Mouse (Mus musculus): ENCODE data around the gene Ctnnd2.
"Not testable (repeated sequence)": the region's sequence is repeated elsewhere in the genome, so short reads cannot be mapped to it uniquely, and the experiment has no call there.

Ctnnd2 gene

DNA sequence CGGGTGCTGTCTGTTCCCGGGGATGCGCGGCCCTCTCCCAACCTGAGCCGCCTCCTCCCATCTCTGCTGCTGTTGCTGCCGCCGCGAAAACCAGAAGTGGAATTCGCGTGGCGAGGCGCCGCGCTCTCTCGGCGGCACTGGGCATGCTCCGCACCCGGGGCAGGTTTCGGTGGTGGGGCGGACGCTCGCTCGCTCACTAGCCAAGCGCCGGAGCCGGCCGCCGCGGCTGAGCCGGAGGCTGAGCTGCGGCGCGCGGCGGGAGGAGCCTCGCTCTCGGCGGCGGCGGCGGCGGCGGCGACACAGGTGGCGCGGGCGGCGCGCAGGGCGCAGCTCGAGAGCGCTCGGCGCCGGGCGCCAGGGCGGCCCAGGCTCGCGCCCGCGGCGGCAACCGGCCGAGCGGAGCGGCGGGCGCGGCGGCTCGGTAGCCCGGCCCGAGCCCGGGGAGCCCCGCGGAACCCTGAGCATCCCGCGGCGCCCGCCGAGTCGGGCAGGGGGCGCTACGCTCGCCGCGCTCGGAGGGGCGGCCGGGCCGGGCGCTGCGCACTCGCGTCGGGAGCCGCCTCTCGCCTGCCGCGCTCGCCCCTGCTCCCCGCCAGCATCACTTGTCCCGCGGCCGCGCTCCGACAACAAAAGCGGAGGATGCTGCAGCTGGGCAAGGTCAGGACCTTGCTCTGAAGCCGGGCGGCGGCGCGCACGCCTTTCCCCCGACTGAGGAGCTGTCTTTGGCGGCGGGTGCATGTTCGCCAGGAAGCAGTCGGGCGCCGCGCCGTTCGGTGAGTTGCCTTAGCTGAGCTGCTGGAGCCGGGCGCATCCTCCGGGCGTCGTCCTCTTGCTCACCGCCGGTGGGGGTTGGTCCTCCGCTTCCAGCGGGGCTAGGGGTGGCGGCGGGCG is at the start of gene Ctnnd2:
Ctnnd2 (plus strand) TSS at position 203 of the 891 bp plus-strand sequence.
- in situ Hi-C loops (cut with MboI, MseI), result no loop called here

DNA sequence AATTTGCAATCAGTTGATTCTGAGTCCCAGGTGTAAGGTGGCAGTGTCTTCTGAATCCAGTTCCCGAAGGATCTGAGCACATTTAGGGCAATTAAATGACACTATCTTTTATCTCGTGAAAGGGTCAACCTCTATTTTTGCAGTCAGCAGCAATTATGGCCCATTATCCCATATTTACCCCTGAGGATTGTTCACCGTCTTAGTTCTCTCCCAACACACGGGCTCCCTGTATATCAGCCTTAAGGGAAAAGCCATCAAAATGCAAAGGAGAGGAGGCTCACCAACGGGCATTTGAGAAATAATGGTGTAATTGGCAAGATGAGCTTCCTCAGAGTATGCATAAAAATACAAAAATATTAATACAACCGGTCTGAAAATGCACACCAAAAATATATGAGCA is 41.7 kb upstream of the Ctnnd2 start:
- in situ Hi-C loops (cut with MboI, MseI), result no loop called here

DNA sequence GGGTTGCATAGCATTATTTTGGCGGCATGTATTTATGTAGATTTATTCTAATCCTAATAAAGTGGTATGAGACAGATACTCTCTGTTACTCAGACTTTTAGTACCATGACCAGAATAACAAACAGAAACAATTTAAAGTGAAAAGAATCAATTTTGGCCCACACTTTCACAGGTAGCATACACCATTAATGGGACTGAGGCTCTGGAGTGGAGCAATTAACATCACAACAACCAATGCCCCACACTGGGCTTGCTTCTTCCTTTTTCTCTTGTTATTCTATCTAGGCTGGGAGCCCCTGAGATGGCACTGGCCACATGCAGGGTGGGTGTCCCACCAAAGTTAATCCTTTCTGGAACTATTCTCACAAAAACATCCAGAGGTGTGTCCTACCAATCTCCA is 32.8 kb upstream of the Ctnnd2 start:
- in situ Hi-C loops (cut with MboI, MseI), result not testable (repeated sequence)

DNA sequence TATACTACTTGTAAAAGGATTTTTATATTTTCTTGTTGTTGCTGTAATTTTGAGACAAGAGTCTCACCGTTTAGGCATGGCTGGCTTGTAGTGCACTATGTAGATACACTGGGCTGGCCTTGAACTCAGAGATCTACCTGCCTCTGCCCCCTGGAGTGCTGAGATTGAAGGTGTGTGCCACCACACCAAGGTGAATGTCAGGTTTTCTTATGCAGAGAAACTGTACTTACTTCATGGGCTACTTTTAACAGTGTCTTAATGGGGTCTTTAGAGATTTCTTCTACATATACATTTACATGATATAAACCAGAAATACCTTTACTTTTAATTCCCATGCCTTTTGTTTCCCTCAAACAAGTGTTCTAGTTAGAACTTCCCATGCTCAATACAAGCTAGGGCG is 27.0 kb upstream of the Ctnnd2 start:
- in situ Hi-C loops (cut with MboI, MseI), result no loop called here

DNA sequence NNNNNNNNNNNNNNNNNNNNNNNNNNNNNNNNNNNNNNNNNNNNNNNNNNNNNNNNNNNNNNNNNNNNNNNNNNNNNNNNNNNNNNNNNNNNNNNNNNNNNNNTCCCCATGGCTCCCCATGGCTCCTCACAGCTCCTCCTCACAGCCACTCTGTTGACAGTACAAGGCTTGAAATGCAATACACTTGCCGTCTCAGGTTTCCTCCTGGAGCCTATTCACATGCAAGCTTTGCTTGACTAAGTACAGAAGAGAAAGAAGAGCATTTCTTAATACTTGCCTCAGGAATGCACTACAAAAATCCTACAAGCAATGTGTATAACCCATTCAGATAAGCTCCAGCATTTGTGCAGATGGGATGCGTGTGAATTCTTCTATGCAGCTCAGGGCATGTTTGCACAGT is 20.2 kb upstream of the Ctnnd2 start:
- in situ Hi-C loops (cut with MboI, MseI), result no loop called here

DNA sequence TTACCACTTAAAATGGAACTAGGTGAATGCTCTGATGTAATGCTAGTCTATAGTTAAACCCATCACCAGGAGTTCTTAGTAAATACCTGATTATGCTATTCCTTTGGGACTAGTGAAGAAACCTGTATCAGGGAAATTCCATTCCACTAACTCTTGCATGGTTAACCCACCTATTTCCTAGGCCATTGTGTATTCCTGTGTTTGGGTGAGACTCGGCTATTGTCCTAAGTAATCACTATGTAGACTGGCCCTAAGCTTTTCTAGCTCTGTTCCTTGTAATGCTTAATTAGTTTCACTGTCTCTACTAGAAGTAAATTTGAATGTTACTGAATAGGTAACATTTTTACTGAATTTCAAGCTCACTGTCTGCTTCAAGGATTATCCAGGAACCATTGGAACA is 14.4 kb upstream of the Ctnnd2 start:
- in situ Hi-C loops (cut with MboI, MseI), result no loop called here

DNA sequence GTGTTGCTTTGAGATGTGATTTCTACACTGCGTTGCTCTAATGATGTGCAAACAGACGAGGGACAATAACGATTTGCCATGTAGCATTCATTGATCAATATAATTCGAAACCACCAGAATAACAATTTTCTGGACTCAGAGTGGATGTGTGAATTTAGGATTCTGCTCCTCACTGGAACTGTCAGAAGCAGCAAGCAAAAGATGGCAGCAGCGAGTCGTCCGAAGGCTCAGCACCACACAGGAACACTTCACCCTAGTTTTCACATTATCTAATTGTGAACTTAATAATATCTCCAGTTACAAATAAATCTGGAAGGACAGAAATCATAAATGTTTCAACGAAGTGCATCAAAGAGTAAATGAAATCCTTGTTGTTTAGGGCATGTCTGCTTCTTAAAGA is 2.4 kb upstream of the Ctnnd2 start:
- in situ Hi-C loops (cut with MboI, MseI), result no loop called here

DNA sequence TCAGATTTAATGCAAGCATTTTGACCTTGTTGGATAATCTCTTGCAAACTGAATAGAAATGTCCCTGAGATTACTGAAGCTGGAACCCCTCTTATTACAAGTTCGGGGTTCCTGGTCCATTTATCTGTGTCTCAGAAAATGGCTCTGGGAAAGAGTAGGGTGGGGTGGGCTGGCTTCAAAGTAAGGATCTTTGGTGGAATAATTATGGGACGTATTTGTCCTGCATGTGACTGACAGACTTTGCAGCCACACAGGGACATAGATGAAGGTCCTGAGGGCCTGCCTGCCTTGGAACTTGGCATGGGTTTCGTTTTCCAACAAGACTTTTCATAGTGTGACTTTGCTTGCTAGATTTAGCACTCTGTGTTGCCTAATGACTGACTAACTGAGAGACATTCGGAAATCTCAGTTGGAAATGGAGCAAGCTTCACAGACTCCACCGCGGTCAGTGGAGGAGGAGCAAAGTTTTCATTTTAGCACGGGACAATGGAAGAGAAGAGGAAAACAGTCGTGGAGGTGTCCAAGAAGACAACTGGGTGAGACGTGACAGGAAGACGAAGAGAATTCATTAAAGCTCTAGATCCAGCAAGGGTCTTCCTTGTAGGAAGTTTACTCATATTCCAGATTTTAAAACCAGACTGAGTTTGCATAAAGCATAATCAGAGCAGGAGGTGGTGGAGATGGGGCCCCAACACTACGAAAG is 749 bp upstream of the Ctnnd2 start:
- in situ Hi-C loops (cut with MboI, MseI), result no loop called here

DNA sequence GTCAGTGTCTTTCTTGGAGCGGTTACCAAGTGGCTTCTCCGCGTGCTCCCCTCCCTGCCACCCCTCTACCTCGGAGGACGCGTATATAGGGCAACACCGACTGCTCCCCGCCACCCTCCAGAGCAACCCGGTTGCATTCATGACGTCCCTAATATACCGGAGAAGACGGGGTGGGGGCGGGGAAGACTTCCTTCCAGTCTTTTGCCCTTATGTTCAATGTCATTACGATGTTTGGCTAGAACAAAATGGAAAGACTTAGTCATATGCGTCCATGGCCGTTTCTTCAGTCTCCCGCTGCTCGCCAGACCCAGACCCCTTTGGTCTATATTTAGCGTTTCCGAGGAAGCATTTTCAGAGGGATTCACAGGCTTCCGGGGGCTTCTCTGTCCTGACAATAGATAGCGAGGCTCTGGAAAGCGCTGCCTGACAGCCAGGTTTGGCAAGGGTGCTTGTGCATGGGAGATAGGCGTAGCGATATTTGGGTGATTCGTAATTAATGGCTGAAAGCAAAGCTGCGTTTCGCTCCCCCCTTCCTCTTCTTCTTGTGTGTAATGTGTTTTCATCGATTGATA is 1.1 kb downstream of the Ctnnd2 start:
- in situ Hi-C loops (cut with MboI, MseI), result no loop called here

DNA sequence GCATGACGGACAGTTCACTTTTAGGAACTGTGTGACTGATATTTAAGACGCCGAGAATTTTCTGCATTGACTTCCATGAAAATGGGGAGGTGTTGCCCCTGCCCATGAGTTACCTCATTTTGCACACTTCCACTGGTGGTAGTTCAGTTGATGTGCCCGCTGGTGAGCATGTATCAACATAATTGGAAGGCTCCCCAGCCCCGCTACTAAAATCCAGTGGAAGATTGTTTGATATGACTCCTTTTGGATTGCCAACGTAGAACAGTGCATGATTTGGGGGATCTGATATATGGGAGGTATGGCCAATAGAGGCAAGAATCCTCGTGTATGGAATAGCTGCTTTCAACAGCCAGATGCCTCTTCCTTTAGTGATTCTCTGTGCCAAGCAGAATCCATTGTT is 1.9 kb downstream of the Ctnnd2 start:
- in situ Hi-C loops (cut with MboI, MseI), result no loop called here

DNA sequence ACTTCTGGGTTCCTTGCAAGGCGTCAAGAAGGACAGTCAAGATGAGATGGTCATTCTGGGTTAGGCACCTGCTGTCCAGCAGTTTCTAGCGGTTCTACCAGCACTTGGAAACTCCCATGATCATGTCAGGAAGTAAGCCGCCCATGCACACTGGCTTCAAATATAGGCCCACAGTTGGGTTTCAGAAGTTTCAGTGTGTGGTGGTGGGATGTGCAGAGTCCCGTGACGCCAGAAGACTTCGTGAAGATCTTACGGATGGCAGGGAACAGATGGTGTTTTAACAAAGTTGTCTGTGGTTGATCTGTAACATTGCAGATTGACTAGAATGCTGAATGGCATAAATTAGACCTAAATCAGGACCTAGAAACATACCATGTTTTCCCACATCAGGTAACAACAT is 11.6 kb downstream of the Ctnnd2 start:
- in situ Hi-C loops (cut with MboI, MseI), result no loop called here

DNA sequence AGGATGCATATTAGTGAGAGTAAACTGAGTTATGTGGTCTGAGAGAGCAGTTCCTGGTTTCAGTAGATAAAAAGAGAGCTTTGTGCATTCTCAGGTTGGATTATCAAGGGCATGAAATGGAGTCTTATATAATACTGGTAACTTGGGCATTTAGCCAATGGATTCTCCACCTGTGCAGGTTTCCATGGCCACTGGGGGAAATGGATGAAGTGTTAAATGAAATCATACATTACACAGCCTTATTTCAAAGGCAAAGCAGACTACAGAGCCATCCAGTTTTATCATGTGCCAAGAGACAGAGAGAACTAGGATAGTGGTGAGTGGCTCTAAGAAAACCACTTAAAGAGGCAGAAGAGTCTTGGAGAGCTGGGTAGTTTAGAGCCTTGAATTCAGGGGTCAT is 18.5 kb downstream of the Ctnnd2 start:
- in situ Hi-C loops (cut with MboI, MseI), result no loop called here

DNA sequence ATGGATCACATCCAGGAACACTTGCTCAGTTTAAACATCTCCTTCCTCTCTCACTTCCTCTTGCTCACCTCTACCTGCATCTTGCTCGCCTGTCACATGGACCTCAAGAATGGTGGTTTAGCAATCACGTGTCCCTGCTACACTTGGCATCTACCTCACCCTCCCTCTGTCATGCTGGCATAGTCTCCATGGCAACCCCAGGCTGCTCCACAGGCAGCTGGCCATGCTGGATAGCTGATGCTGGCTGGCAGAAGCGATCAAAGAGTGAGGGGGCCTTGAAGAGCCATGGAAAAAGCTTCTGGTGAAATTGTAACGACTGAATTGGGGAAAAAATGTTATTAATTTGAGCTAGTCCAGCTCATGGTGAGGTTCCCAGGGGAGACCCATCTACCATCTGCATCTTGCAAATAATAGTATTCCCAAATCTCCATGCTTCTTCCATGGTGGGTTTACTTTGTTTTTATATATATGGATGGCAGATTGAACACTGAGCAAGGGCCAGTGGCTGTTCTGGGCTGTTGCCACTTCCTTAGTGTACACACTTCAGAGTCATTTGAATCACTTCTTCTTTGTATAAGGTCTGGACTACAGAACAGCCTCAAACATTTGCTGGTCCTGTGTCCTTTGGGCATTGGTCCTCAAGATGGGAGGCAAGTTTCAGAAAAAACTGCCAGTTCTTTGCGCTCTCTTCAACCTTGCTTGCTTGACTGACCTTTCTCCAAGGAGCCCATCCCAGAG is 19.7 kb downstream of the Ctnnd2 start:
- in situ Hi-C loops (cut with MboI, MseI), result no loop called here

DNA sequence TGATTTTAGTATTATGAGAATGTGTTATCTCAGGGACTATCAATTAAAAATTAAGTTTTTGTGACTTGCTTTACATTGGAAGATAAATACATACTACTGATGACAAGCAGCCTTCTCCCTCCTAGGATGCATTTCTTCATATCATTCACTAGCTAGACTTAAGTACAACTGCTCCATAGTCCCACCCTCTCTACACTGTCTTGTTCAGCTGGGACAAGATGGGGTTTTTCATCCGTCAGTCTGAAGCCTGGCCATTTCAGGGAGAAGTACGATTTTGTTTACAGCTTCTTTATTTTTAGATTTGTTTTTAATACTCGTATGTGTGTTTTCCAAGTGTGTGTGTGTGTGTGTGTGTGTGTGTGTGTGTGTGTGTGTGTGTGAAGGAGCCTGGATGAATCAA is 26.0 kb downstream of the Ctnnd2 start:
- in situ Hi-C loops (cut with MboI, MseI), result no loop called here

DNA sequence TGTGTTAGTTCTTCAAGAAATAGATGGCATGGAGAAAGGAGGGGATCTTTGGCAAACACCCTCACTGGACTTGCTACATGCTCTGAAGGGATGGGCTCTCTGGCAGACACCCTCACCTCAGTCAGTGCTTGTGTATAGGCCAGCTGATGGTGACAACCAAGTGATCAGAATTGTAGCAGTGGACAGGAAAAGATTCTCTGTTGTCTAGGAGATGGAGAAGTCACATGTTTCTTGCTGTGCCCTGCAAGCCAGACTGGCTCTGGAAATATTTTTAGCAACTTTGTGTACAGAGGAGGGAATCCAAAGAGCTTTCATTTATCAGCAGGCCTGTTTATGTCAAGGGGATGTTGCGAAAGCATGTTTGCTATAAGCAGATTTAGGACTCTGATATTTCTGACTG is 27.4 kb downstream of the Ctnnd2 start:
- in situ Hi-C loops (cut with MboI, MseI), result no loop called here

DNA sequence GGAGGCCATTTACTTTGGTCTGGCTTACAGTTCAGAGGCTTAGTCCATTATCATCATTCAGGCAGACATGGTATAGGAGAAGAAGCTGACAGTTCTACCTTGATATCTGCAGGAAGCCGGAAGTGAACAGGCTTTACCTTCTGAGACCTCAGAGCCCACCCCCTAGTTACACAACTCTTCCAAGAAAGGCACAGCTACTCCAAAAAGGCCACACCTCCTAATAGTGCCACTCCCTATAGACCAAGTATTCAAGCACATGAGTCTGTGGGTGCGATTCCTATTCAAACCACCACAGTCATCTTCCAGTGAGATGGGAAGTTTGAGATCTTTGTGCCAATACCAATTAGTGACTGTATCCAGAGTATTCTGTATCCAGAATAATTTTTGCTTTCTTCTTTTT is 28.8 kb downstream of the Ctnnd2 start:
- in situ Hi-C loops (cut with MboI, MseI), result no loop called here

DNA sequence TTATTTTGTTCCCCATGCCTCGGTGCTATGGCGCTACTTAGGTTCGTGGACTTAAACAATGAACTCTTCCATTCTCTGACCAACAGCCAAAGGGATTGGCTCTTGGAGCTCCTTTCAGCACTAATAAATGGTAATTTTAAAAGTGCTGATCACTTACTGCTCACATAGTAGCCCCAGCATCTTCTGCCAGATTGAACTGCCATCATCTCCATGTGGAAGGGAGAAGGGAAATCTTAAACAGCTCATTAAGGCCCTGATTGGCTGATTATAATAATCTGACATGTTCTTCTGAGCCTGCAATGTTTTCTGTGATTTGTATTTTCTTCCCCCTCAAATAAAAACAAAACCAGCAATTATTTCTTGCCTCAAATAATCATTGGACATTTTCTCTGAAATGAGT is 29.2 kb downstream of the Ctnnd2 start:
- in situ Hi-C loops (cut with MboI, MseI), result no loop called here

DNA sequence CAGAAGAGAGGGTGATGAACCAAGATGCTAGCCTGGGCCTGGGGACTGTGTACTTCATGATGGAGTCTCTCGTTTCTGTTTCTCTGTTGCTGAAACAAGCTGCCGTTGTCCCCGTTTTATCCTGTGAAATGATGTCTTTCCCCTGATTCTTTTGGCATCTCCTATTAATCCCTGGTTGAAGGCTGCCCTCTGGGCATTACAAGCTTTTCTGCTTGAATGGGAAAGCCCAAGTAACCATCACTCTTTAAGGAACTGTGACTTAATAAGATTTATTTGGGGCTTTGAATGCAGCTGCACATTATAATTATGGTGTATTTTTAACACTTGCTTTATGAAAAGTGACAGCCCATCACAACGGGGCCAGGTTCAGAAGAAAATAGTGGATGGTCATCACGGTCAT is 40.4 kb downstream of the Ctnnd2 start:
- in situ Hi-C loops (cut with MboI, MseI), result no loop called here

DNA sequence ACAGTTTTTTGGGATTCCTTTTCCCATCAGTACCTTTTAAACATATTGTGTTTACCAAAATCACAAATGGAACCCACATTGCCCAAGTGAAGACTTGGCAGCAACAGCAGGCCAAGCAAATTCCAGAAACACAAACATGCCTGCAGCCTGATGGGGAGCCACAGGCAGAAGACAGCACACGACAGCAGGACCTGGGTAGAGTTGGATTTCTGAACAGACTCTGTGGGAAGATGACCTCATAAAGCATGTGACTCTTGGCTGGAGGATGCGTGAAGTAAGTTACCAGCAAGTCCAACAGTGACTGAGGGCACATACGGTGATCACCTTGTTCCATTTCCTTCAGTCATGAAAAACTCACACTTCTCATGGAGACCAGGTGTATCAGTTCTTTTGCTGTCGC is 43.5 kb downstream of the Ctnnd2 start:
- in situ Hi-C loops (cut with MboI, MseI), result no loop called here

DNA sequence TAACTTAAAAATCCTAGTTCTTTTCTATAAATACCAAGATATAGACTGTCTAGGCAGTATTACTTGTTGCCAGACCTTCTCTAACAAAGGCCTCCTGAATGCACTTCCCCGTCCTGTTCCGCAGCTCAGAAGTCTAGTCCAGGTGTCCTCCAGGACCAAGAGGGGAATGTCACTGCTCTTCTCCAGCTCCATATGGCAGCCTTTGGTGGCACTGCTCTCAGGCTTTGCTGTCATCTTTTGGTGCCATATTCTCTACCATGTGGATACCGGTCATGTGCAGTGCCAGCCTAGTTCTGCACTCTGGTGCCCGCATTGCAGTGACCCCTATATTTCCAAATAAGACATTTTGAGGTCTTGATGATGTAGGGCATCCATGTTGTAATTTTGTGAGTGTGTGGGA is 56.7 kb downstream of the Ctnnd2 start:
- in situ Hi-C loops (cut with MboI, MseI), result no loop called here

DNA sequence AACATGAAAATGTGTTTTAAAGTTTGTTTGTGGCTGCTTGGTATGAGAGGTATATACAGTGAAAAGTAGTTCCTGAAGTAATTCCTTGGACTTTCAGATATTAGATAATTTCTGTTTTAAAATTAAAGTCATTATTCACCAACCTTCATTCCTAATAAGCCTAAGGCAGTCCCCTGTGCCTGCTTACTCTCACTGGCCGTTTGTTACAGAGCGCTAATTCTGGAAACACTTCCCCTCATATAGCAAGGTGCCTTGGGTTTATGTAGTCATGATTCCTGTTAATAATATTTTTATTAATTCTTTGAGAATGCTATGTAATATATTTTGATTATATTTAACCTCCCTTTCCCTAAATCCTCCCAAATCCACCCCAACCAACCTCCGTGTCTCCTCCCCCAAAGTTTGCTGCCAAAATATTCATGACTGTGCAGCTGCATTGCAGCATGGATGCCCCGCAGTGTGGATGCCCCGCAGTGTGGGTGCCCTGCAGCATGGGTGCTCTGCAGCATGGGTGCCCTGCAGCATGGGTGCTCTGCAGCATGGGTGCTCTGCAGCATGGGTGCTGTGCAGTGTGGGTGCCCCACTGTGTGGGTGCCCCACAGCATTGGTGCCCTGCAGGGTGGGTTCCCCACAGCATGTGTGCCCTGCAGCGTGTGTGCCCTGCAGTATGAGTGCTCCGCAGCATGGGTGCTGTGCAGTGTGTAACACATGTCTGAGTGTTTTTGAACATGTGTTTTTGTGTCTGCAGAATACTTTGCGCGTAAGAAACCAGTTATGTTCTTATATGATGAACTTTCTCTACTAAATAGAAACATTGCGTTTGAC is 63.0 kb downstream of the Ctnnd2 start:
- in situ Hi-C loops (cut with MboI, MseI), result no loop called here

Data from regulatory T cell (primary cell).